Mouse (Mus musculus) hindbrain, embryonic 12.5 days (tissue): Measurements from ENCODE around the gene P4ha2. TPM values are rescaled to one million over a fixed set of nuclear protein-coding genes. Genes with fewer than 3 reads are reported as not detected.

Experiments used
- ATAC-seq: fragments of 200-750 bp; cut with Nextera tagmentation; 2 replicates; pipeline ENCODE4 v1.8.0; 2017; ENCODE audit warnings: moderate TSS enrichment; ENCODE audit not compliant: low FRiP score
- H3K27ac ChIP-seq: fragments of 300-500 bp; sonication (generic); 2 replicates; pipeline ENCODE4 v1.5.1; 2016; ENCODE audit warnings: mild to moderate bottlenecking
- H3K27me3 ChIP-seq: fragments of 300-500 bp; sonication (generic); 2 replicates; pipeline ENCODE4 v1.6.1; 2016; ENCODE audit warnings: mild to moderate bottlenecking
- H3K36me3 ChIP-seq: fragments of 300-500 bp; sonication (generic); 2 replicates; pipeline ENCODE4 v1.6.1; 2016; ENCODE audit warnings: mild to moderate bottlenecking
- H3K4me1 ChIP-seq: fragments of 300-500 bp; sonication (generic); 2 replicates; pipeline ENCODE4 v1.6.1; 2016
- H3K4me2 ChIP-seq: fragments of 300-500 bp; sonication (generic); replicated peaks from 2 replicates; pipeline ENCODE4 v1.6.1; 2016; ENCODE audit warnings: mild to moderate bottlenecking
- H3K4me3 ChIP-seq: fragments of 300-500 bp; sonication (generic); 2 replicates; pipeline ENCODE4 v1.5.1; 2016; ENCODE audit warnings: mild to moderate bottlenecking
- H3K9ac ChIP-seq: fragments of 300-500 bp; sonication (generic); 2 replicates; pipeline ENCODE4 v1.6.1; 2016; ENCODE audit warnings: mild to moderate bottlenecking, moderate library complexity
- H3K9me3 ChIP-seq: fragments of 300-500 bp; sonication (generic); replicated peaks from 2 replicates; pipeline ENCODE4 v1.6.1; 2016; ENCODE audit warnings: mild to moderate bottlenecking
- WGBS: fragments of 180-500 bp; shearing (Covaris S2); methylation state at CpG from one replicate; pipeline ENCODE4 v1.1.7; 2016; 5-methylcytosine and 5-hydroxymethylcytosine counted together
- polyA plus RNA-seq: library from polyadenylated mRNA; unstranded; fragments of >200 nt; fragmentation: Nextera tagmentation; extraction: Ambion mirVana; gene quantifications from 2 replicates; pipeline ENCODE4 v1.2.1, GENCODE M21; 2016

P4ha2 gene
- 27.0 and 29.3 TPM in 2 replicates for polyA plus RNA-seq

DNA sequence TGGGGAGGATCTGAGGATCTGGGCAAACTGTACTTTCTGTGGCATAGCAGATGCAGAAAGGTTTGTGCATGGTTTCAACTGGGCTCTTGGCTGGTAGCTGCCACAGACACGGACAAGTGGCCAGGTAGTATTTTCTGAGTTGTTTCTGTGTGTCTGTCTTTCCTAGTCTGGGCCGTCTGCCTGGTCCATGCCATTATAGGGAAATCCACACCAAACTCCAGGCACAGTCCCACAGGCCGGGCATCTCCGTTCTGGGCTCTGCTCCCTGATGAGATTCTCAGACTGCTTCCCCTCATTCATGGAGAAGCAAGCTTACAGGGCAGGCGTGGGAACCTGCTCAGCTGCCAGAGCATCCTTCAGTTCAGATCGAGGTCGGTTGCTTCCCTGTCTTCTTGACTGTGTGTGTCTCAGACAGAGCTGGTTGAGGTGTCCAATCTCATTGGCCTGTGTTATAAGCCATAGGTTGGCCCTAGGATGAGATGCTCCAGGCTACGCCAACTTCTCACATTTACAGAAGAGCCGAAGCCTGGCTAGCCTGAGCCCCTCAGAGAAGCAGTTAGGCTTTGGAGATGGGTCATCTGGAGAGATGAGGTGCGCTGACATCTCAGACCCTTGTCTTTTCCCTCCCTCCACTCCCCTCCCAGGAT, at the start of gene P4ha2:
Gene P4ha2, plus strand, starts transcription at position 51 of the 647 bp plus-strand sequence.
- no peaks in the 10 kb centered on the region for H3K36me3 ChIP-seq
- H3K27me3 ChIP-seq: peaks cover 24% of the 10 kb centered on the region
- peak within 1 kb of the TSS; percentile 55 for H3K4me3 ChIP-seq
- whole genome bisulfite sequencing: 44% methylated on average over 10 of the region's 10 CpGs
- H3K9me3 ChIP-seq: no peaks in the 10 kb centered on the region
- peaks cover 10% of the 10 kb centered on the region for H3K4me1 ChIP-seq
- no peak within 1 kb of the TSS for H3K27ac ChIP-seq
- H3K9ac ChIP-seq: peak within 1 kb of the TSS; percentile 69
- peak within 1 kb of the TSS; percentile 97 for H3K4me2 ChIP-seq
- ATAC-seq: peak; percentile 29

DNA sequence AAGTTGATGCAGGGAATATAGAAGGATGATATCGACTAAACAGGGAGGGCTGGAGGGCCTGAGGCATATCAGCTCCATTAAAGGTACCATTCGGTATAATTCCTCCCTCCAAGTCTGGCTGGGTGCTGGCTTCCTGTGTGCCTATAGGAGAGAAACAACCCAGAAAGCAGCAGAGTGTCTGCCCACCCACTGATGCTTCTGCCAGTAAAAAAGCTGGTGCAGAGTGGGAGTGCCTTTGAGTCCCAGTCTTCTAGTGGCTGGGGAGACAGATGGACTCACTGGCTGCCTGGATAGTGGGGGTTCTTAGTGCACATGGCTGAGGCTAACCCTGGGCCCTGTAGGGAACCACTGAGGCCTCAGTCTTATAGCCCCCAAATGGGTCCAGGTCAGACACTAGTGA, 49.7 kb upstream of the P4ha2 start:
- 90% methylated on average over 2 of the region's 2 CpGs for WGBS
- Histone ChIP-seq H3K4me3 (no peak overlapping the region), H3K4me2 (no peak overlapping the region), H3K27me3 (no peaks in the 10 kb centered on the region), H3K9me3 (no peaks in the 10 kb centered on the region), H3K4me1 (no peaks in the 10 kb centered on the region), H3K27ac (no peak overlapping the region), H3K36me3 (no peaks in the 10 kb centered on the region), H3K9ac (no peak overlapping the region)
- ATAC-seq: no peak

DNA sequence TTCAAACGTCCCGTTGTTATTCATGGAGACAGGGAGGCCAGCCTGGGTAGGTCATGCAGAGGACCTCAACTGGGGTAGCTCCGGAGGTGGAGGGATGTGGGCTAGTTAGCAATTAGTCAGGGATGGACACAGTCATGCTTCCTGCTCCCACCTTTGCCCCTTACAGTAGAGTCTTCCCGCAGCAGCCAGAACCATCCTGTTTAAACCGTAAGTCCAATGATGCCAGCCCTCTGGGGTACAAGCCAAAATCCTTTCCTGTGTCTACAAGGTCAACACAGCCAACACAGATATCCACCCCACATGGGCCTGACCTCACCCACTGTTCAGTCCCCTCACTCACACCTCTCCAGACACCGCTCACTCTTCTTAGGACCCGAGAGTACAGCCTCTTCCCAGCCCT, 48.7 kb upstream of the P4ha2 start:
- H3K27me3 ChIP-seq: no peaks in the 10 kb centered on the region
- 79% methylated on average over 7 of the region's 7 CpGs for WGBS
- H3K27ac ChIP-seq: no peak overlapping the region
- ATAC-seq: no peak
- H3K36me3 ChIP-seq: no peaks in the 10 kb centered on the region
- H3K4me3 ChIP-seq: no peak overlapping the region
- H3K4me2 ChIP-seq: no peak overlapping the region
- no peaks in the 10 kb centered on the region for H3K9me3 ChIP-seq
- H3K9ac ChIP-seq: no peak overlapping the region
- H3K4me1 ChIP-seq: peaks cover under 1% of the 10 kb centered on the region

DNA sequence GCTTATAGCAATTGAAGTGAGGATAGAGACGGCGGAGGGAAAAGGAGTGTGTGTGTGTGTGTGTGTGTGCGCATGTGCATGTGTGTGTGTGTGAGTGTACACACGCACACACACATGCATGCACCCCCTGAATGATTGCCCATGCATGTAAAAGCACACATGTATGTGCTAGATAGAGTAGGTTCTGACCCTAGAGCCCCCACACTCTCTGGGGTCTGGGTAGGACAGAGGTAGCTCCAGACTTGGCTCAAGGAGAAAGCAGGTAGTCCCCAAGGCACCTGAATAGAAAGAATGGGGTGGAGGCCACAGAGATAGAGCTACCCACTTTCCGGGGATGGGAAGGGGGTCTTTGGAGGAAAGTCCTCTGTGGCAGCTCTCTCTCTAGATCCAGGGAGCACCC, 47.8 kb upstream of the P4ha2 start:
- no peak overlapping the region for H3K9ac ChIP-seq
- no peaks in the 10 kb centered on the region for H3K9me3 ChIP-seq
- H3K27ac ChIP-seq: no peak overlapping the region
- no peaks in the 10 kb centered on the region for H3K27me3 ChIP-seq
- peaks cover 9% of the 10 kb centered on the region for H3K4me1 ChIP-seq
- H3K4me3 ChIP-seq: no peak overlapping the region
- WGBS: 95% methylated on average over 5 of the region's 5 CpGs
- no peaks in the 10 kb centered on the region for H3K36me3 ChIP-seq
- no peak for ATAC-seq
- H3K4me2 ChIP-seq: no peak overlapping the region

DNA sequence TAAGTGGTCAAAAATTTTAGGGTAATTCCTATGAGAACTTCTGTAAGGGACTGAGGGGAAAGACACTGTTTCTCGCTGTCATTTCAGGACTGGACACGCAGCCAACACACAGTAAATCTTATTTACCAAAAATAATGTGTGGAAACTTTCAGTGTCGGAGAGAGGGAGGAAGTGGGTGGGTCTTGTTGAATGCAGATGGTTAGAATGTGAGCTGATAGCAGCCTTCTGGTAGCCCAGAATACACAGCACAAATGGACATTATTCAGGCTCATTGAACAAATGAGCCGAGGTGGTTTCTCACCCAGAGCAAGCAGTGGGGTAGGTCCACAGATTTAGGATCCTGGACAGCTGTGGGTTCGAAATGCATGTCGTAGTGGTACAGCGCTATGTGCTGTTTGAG, 46.8 kb upstream of the P4ha2 start:
- Histone ChIP-seq H3K27me3 (no peaks in the 10 kb centered on the region), H3K27ac (no peak overlapping the region), H3K4me2 (no peak overlapping the region), H3K9ac (no peak overlapping the region), H3K36me3 (no peaks in the 10 kb centered on the region), H3K9me3 (no peaks in the 10 kb centered on the region), H3K4me1 (peaks cover 19% of the 10 kb centered on the region), H3K4me3 (no peak overlapping the region)
- WGBS: 92% methylated on average over 7 of the region's 7 CpGs
- ATAC-seq: no peak

DNA sequence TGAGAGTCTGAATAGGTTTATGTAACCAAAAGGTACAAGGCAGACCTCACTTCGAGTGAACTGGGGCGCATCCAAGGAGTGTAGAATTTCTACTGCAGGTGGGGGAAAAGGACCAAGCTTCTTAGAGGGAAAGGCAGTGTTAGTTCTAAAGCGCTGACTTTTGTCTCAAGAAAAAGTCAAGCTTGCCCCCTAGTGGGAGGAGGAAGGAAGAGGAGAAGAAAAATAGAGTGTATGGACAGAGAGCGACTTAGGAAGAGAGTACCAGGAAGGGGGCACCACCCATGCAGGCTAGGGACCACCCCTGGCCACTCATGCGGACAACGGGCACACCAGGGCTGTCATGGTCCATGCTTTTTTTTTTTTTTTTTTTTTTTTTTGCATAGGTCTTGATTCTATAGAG, 45.6 kb upstream of the P4ha2 start:
- 43% methylated on average over 6 of the region's 6 CpGs for WGBS
- no peak overlapping the region for H3K4me2 ChIP-seq
- no peak for ATAC-seq
- H3K4me3 ChIP-seq: no peak overlapping the region
- no peaks in the 10 kb centered on the region for H3K9me3 ChIP-seq
- no peak overlapping the region for H3K9ac ChIP-seq
- peaks cover 31% of the 10 kb centered on the region for H3K4me1 ChIP-seq
- H3K27ac ChIP-seq: no peak overlapping the region
- H3K27me3 ChIP-seq: no peaks in the 10 kb centered on the region
- H3K36me3 ChIP-seq: no peaks in the 10 kb centered on the region

DNA sequence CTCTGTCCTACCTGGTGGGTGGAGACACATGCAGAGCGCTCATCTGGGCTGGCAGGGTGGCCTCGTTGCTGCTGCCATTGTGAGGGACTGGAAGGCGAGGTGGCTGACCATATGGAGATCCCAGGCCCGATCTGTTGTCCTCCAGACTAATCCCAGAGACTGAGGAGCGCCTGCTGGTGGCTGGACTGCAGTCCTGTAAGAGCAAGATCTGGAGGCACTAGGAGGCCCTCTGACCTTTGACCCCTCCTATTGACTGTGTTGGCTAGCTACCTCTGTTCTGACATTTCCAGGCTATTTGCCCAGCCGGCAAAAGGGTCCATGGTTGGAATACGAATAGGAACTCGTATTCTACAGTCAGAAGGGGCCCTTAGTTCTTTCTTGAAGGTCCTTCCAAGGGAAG, 43.8 kb upstream of the P4ha2 start:
- no peak overlapping the region for H3K27ac ChIP-seq
- no peak overlapping the region for H3K4me2 ChIP-seq
- H3K4me3 ChIP-seq: no peak overlapping the region
- peaks cover 44% of the 10 kb centered on the region for H3K4me1 ChIP-seq
- H3K27me3 ChIP-seq: no peaks in the 10 kb centered on the region
- H3K36me3 ChIP-seq: no peaks in the 10 kb centered on the region
- H3K9ac ChIP-seq: no peak overlapping the region
- WGBS: 26% methylated on average over 8 of the region's 8 CpGs
- H3K9me3 ChIP-seq: no peaks in the 10 kb centered on the region
- no peak for ATAC-seq

DNA sequence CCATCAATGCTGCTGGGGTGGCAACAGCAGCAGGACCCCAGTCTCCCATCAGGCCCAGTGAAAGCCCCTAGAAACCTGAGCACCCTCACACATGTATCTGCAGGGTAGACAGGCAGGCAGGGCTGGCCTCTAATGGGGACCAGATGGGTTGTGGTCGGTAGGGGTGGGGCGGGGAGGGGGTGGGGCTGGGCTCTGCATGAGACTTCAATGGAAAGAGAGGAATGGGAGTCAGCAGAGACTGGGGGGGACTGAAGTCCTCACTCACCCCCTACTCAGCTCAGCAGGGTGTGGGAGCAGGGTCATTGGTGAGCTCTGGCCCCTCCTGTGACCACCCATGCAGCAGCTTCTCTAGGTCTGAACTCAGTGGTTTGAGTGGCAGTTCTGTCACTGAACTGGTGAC, 42.5 kb upstream of the P4ha2 start:
- WGBS: 30% methylated on average over 2 of the region's 2 CpGs
- no peaks in the 10 kb centered on the region for H3K36me3 ChIP-seq
- H3K9ac ChIP-seq: no peak overlapping the region
- no peak overlapping the region for H3K4me3 ChIP-seq
- peaks cover 3% of the 10 kb centered on the region; the same call in 1 of the 2 replicates for H3K27me3 ChIP-seq
- H3K9me3 ChIP-seq: no peaks in the 10 kb centered on the region
- H3K4me2 ChIP-seq: no peak overlapping the region
- peaks cover 44% of the 10 kb centered on the region for H3K4me1 ChIP-seq
- peak overlapping the region; percentile 70; the same call in 1 of the 2 replicates for H3K27ac ChIP-seq
- no peak for ATAC-seq

DNA sequence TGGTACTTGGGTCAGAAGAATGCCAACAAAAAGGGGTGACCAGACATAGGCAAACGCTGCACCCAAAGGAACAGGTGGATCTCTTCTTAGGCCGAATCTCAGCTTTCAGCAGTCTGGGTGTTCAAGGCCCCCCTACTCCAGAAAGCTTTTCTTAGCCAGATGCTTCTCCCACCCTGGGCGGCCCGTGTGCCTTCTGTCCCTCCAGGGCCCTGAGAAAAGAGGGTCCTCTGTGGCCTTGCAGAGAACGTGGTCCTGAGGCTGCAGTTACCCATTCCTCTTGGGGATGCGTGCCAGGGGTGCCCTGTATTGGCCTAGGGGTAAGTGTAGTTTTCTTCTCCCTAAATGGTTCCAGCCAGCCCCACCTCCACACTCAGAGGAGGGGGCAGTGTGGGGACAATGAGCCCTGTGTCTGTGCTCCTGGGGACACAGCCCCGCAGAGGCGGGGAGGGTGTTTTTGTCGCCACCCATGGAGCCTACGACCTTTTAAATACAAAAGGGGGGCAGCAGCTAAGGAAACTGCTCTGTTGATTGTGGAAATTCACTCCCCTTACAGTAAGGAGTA, 41.8 kb upstream of the P4ha2 start:
- 21% methylated on average over 10 of the region's 10 CpGs for WGBS

DNA sequence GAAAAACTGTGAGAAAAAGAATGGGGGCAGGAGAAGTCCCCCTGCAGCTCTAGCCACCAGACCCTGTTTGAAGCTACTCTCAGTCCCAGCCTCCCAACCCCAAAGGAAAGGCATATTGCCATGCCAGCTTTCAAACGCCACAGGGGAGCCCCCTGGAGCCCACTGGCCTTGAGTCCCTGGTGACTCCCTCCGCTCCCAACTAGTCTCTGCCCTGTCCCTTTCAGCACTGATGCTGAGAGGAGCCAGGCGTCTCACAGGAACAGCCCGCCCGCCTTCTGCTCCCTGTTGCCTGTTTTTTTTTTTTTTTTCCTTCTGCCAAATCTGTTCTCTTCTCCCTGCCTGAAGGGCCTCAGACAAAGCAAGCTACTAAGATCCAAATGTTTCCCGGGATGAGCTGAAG, 41.3 kb upstream of the P4ha2 start:
- peaks cover 3% of the 10 kb centered on the region; the same call in 1 of the 2 replicates for H3K27me3 ChIP-seq
- H3K27ac ChIP-seq: peak overlapping the region; percentile 70
- H3K36me3 ChIP-seq: no peaks in the 10 kb centered on the region
- WGBS: 8% methylated on average over 6 of the region's 6 CpGs
- no peak overlapping the region; the same call in 1 of the 2 replicates for H3K4me2 ChIP-seq
- H3K9me3 ChIP-seq: no peaks in the 10 kb centered on the region
- H3K4me1 ChIP-seq: peaks cover 44% of the 10 kb centered on the region
- 0 out of 2 replicates have a peak overlapping the region, but pooled peaks have one; percentile 23 for H3K9ac ChIP-seq
- no peak overlapping the region for H3K4me3 ChIP-seq
- peak; percentile 55; the same call in 1 of the 2 replicates for ATAC-seq

More for the DNA sequence above, 41.8 kb upstream of the P4ha2 start:
- Histone ChIP-seq H3K9ac (0 out of 2 replicates have a peak overlapping the region, but pooled peaks have one; percentile 23), H3K27me3 (peaks cover 3% of the 10 kb centered on the region; the same call in 1 of the 2 replicates), H3K36me3 (no peaks in the 10 kb centered on the region), H3K9me3 (no peaks in the 10 kb centered on the region), H3K4me1 (peaks cover 44% of the 10 kb centered on the region), H3K4me3 (no peak overlapping the region), H3K4me2 (no peak overlapping the region; the same call in 1 of the 2 replicates), H3K27ac (peak overlapping the region; percentile 70)
- ATAC-seq: peak; percentile 66; the same call in 1 of the 2 replicates

DNA sequence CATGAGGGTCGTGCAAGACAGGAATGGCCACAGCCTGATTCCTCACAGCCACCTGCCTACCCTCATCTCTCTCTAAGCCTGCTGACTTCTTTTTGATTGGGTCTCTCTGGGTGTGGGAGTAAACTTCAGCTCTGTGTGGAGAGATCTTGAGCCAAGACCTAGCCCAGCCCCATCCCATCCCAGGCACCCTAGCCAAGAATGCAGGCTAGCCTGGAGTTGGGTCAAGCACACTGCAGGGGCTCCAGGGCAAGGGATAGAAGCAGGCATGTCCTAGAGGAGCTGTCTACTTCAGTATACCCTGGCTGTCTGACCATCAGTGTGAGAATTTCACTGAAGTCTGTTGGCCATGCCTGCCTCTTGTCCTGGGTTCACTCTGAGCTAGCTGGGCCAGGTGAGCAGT, 40.4 kb upstream of the P4ha2 start:
- Histone ChIP-seq H3K9ac (no peak overlapping the region), H3K27ac (peak overlapping the region; percentile 70; the same call in 1 of the 2 replicates), H3K4me1 (peaks cover 44% of the 10 kb centered on the region), H3K4me2 (no peak overlapping the region), H3K27me3 (peaks cover 3% of the 10 kb centered on the region; the same call in 1 of the 2 replicates), H3K9me3 (no peaks in the 10 kb centered on the region), H3K4me3 (no peak overlapping the region), H3K36me3 (no peaks in the 10 kb centered on the region)
- no peak for ATAC-seq
- 62% methylated on average over 1 of the region's 1 CpGs for WGBS

DNA sequence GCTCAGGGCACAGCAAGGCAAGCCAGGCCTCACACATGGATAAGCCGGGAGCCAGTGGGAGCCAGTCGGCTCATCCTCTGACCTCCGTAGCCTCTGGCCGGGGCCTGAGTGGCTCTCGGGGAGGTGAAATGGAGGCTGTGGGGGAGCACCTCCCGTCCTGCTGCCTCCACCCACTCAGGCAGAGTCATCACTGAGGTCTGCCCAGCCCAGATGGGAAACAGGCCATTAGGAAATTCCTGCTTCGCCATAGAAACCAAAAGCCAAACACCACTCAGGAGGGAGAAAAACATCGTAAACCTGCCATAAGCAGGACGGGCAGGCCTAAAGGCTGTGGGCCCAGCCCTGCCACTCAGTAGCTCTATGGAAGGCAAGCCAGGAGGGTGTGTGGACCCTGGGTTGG, 39.6 kb upstream of the P4ha2 start:
- 46% methylated on average over 9 of the region's 9 CpGs for WGBS
- Histone ChIP-seq H3K9ac (no peak overlapping the region), H3K4me2 (no peak overlapping the region), H3K27ac (peak overlapping the region; percentile 30; the same call in 1 of the 2 replicates), H3K36me3 (no peaks in the 10 kb centered on the region), H3K4me3 (no peak overlapping the region), H3K4me1 (peaks cover 44% of the 10 kb centered on the region), H3K9me3 (no peaks in the 10 kb centered on the region), H3K27me3 (peaks cover 3% of the 10 kb centered on the region; the same call in 1 of the 2 replicates)
- ATAC-seq: no peak
